Mouse (Mus musculus) lung, embryonic 14.5 days (tissue): Measurements from ENCODE around the gene 7420426K07Rik. TPM values are rescaled to one million over a fixed set of nuclear protein-coding genes. Genes with fewer than 3 reads are reported as not detected.
A peak's percentile ranks its signal among the peaks of the same experiment; 100 is the strongest.

Experiments
- ATAC-seq: fragments of 200-750 bp; cut with Nextera tagmentation; 2 replicates; pipeline ENCODE4 v1.8.0; 2017; ENCODE audit warnings: mild to moderate bottlenecking, moderate TSS enrichment, moderate library complexity; ENCODE audit not compliant: insufficient read depth
- DNase-seq: peaks from one replicate; pipeline ENCODE4 v3.0.0-alpha.2; 2015
- H3K27ac ChIP-seq: fragments of 300-500 bp; sonication (generic); 2 replicates; pipeline ENCODE4 v1.5.1; 2014; ENCODE audit warnings: low read depth, mild to moderate bottlenecking, moderate library complexity
- H3K27me3 ChIP-seq: fragments of 300-500 bp; sonication (generic); 2 replicates; pipeline ENCODE4 v1.6.1; 2014; ENCODE audit warnings: low read length, control low read depth; ENCODE audit not compliant: insufficient read depth
- H3K36me3 ChIP-seq: fragments of 300-500 bp; sonication (generic); 2 replicates; pipeline ENCODE4 v1.6.1; 2014; ENCODE audit warnings: control low read depth; ENCODE audit not compliant: insufficient read depth
- H3K4me1 ChIP-seq: fragments of 300-500 bp; sonication (generic); 2 replicates; pipeline ENCODE4 v1.6.1; 2014; ENCODE audit warnings: antibody characterized with exemption, control low read depth; ENCODE audit not compliant: insufficient read depth
- H3K4me2 ChIP-seq: fragments of 300-500 bp; sonication (generic); 2 replicates; pipeline ENCODE4 v1.6.1; 2014; ENCODE audit warnings: mild to moderate bottlenecking
- H3K4me3 ChIP-seq: fragments of 300-500 bp; sonication (generic); 2 replicates; pipeline ENCODE4 v1.5.1; 2014; ENCODE audit warnings: low read depth, low read length
- H3K9ac ChIP-seq: fragments of 300-500 bp; sonication (generic); 2 replicates; pipeline ENCODE4 v1.6.1; 2014
- H3K9me3 ChIP-seq: fragments of 300-500 bp; sonication (generic); 2 replicates; pipeline ENCODE4 v1.6.1; 2016; ENCODE audit warnings: low read depth, low read length, control low read depth
- CTCF ChIP-seq: IDR thresholded peaks from 2 replicates; pipeline ENCODE4 v1.5.1; 2016; ENCODE audit warnings: antibody characterized with exemption, low read depth
- WGBS: fragments of 180-500 bp; shearing (Covaris S2); extraction: QIAGEN DNeasy Blood & Tissue Kit; methylation state at CpG from one replicate; pipeline ENCODE4 v1.1.7; 2014; 5-methylcytosine and 5-hydroxymethylcytosine counted together
- polyA plus RNA-seq: library from polyadenylated mRNA; unstranded; fragments of >200 nt; fragmentation: Nextera tagmentation; extraction: Ambion mirVana; gene quantifications from 2 replicates; pipeline ENCODE4 v1.2.1, GENCODE M21; 2014

The 7420426K07Rik gene
- polyA plus RNA-seq, 1 experiment from 2014 or later = not detected

DNA sequence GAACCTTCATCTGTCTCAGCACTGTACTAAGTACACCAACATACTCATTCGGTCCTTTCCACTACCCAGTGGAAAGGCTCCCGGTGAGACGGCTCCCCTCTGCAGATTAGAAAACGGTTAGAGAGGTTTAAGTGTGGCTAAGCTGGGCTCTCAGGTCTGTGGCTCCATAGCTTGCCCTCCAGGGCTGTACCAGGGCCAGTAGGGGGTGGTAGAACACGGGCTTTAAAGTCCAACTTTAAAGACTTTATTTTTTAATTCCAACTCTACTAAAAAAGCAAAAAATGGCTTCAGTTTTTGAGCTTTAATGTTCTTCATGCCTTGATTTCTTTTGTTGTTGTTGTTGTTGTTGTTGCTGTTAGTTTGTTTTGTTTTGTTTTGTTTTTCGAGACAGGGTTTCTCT, 21.3 kb downstream of the 7420426K07Rik start:
- Histone ChIP-seq H3K4me1 (no peaks in the 10 kb centered on the region), H3K4me2 (no peak overlapping the region), H3K36me3 (no peaks in the 10 kb centered on the region), H3K27me3 (no peaks in the 10 kb centered on the region), H3K27ac (no peak overlapping the region), H3K9me3 (no peaks in the 10 kb centered on the region), H3K4me3 (no peak overlapping the region), H3K9ac (no peak overlapping the region)
- DNase-seq = no peak
- WGBS = 56% methylated on average over 6 of the region's 6 CpGs
- no peak for TF ChIP-seq CTCF
- ATAC-seq = no peak

GRCm38 (mm10) chr9:98929496-98929895, 26.6 kb downstream of the 7420426K07Rik start:
- no peak for ATAC-seq

GRCm38 (mm10) chr9:98932931-98933330, 30.0 kb downstream of the 7420426K07Rik start:
- H3K4me3 ChIP-seq = no peak overlapping the region
- no peaks in the 10 kb centered on the region for H3K4me1 ChIP-seq
- H3K27me3 ChIP-seq = no peaks in the 10 kb centered on the region; the same call in 1 of the 2 replicates
- 34% methylated on average over 6 of the region's 6 CpGs for WGBS
- no peak overlapping the region for H3K27ac ChIP-seq
- H3K36me3 ChIP-seq = no peaks in the 10 kb centered on the region
- no peak overlapping the region for H3K9ac ChIP-seq
- H3K4me2 ChIP-seq = no peak overlapping the region
- DNase-seq = no peak
- ATAC-seq = no peak
- TF ChIP-seq CTCF = no peak
- no peaks in the 10 kb centered on the region; the same call in 1 of the 2 replicates for H3K9me3 ChIP-seq

More at GRCm38 (mm10) chr9:98929496-98929895, 26.6 kb downstream of the 7420426K07Rik start:
- no peak overlapping the region for H3K4me2 ChIP-seq
- 93% methylated on average over 2 of the region's 2 CpGs for WGBS
- TF ChIP-seq CTCF = peak; percentile 52
- no peaks in the 10 kb centered on the region for H3K4me1 ChIP-seq
- no peaks in the 10 kb centered on the region; the same call in 1 of the 2 replicates for H3K9me3 ChIP-seq
- H3K27ac ChIP-seq = no peak overlapping the region
- no peak overlapping the region for H3K4me3 ChIP-seq
- no peak for DNase-seq
- H3K9ac ChIP-seq = no peak overlapping the region
- H3K36me3 ChIP-seq = no peaks in the 10 kb centered on the region
- H3K27me3 ChIP-seq = no peaks in the 10 kb centered on the region

DNA sequence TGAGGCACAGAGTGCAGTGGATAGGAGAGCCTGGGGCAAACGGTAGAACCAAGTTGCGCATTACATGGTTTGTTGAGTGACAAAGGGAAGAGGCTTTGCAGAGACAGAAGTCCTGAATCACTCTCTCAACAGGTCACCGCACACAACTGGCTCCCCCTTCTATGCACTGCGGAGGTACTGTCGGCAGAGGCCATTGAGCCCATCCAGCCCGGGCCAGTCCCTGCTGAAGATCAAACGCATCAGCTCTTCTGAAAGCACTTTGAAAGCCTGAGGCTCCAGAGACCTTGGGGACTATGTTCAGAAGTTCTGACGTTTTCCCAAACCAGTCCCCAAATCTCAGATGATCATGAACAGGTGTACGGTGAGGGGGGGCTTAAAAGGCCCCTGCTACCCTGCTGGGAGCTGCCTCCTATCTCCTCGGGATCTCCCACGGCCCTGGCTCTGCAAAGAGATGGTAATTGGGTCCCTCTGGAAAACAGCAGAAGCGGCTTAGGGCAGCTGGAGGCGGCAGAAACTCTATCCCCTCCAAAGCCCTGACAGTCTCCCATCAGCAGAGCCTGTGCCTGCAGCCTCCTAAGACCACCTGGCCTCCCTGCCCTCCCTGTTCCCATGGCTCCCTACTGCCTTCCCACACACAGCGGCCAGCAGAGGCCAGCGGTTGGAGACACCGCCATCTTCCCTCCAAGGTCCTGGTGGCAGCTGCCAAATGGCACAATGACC, 32.4 kb downstream of the 7420426K07Rik start:
- no peak overlapping the region for H3K4me3 ChIP-seq
- no peak overlapping the region for H3K4me2 ChIP-seq
- H3K4me1 ChIP-seq = no peaks in the 10 kb centered on the region
- no peak for TF ChIP-seq CTCF
- no peak for ATAC-seq
- H3K9ac ChIP-seq = no peak overlapping the region
- H3K27ac ChIP-seq = no peak overlapping the region
- DNase-seq = no peak
- H3K9me3 ChIP-seq = no peaks in the 10 kb centered on the region
- H3K27me3 ChIP-seq = no peaks in the 10 kb centered on the region; the same call in 1 of the 2 replicates
- WGBS = 23% methylated on average over 16 of the region's 16 CpGs
- no peaks in the 10 kb centered on the region for H3K36me3 ChIP-seq

DNA sequence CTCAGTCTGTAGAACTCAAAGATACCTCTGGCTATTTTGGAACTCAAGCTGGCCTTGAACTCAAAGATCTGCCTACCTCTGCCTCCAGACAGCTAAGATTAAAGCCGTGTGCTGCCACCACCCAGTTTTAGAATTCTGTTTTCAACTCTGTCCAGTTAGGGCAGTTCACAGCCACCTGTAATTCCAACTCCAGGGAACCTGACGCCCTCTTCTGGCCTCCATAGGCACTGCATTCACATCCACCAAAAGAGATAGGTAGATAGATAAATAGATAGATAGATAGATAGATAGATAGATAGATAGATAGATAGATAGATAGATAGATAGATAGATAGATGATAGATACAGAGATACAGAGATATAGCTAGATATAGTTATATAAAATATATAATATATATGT, 36.4 kb downstream of the 7420426K07Rik start:
- ATAC-seq = no peak
- Histone ChIP-seq H3K4me2 (no peak overlapping the region), H3K27me3 (no peaks in the 10 kb centered on the region; the same call in 1 of the 2 replicates), H3K27ac (no peak overlapping the region), H3K4me1 (no peaks in the 10 kb centered on the region), H3K36me3 (no peaks in the 10 kb centered on the region), H3K9ac (no peak overlapping the region), H3K4me3 (no peak overlapping the region), H3K9me3 (no peaks in the 10 kb centered on the region)
- 15% methylated on average over 2 of the region's 2 CpGs for WGBS
- DNase-seq = no peak
- TF ChIP-seq CTCF = peak; percentile 48

DNA sequence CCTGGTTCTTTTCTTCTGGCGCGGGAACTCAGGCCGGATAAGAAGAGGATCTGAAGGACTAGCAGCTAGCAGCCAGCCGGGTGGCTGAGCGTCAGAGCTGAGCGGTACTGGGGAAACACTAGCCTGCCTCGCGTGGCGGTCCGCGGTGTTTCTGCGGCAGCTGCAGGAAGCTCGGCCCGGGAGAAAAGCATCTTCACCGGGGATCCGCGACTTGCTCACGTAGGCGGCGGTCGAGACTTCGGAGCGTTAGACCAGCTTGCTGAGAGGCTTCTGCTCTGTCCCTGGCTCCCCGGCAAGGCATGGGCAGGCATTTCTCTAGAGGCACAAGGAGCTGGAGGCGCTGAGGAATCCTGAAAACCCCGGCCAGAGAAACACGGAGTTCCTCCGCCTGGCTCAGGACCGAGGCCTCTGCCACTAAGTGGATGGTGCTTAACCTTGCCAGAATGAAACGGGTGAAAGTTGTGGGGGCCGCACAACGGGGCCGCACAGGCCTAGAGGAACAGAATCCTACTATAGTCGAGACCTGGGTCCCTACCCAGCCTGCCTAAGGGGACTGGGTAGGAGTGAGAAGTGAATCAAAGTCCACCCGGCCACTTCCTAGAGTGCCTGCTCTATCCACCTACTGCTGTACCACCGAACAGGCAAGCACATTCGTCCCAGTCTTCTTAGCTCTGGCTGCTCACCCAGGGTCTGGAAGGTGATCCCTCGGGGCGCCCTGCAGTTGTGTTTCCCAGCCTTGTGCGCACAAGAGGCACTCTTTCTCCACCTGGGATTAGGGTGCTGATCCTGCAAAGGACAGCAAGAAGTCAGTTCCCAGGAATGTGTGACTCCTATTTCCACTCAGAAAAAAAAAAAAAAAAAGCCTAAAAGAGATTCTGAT, 49.5 kb downstream of the 7420426K07Rik start:
- WGBS = under 1% methylated on average over 40 of the region's 40 CpGs
- Histone ChIP-seq H3K4me3 (no peak overlapping the region), H3K9me3 (no peaks in the 10 kb centered on the region), H3K4me1 (peaks cover 6% of the 10 kb centered on the region; the same call in 1 of the 2 replicates), H3K27ac (no peak overlapping the region), H3K27me3 (peaks cover 80% of the 10 kb centered on the region), H3K36me3 (no peaks in the 10 kb centered on the region), H3K9ac (no peak overlapping the region), H3K4me2 (peak overlapping the region; percentile 28; the same call in 1 of the 2 replicates)
- DNase-seq = peak; percentile 39
- 0 out of 2 replicates have a peak, but pooled peaks have one; percentile 13 for TF ChIP-seq CTCF
- ATAC-seq = no peak

DNA sequence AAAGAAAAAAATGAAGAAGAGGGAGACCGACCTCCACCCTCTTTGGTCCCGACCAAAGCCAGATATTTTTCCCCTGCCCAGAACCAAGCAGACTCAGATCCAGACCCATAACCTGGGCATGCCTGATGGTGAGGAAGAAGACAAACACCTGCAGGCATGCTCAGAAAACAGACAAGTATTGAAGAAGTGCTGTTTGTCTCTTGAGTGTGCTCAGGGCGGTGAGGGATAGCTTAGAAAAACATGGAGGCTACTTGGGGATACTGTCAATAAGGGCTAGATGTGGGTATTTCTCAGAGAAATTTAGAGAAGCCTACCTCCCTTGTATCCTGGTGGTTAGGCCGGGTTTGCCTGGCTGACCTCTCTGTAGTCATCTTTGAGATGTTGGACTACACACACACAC, 50.4 kb downstream of the 7420426K07Rik start:
- Histone ChIP-seq H3K4me2 (no peak overlapping the region), H3K27me3 (peaks cover 88% of the 10 kb centered on the region), H3K27ac (no peak overlapping the region), H3K9me3 (no peaks in the 10 kb centered on the region), H3K4me1 (peaks cover 6% of the 10 kb centered on the region; the same call in 1 of the 2 replicates), H3K9ac (no peak overlapping the region), H3K36me3 (no peaks in the 10 kb centered on the region), H3K4me3 (no peak overlapping the region)
- ATAC-seq (no peak), DNase-seq (no peak)
- 6% methylated on average over 4 of the region's 4 CpGs for WGBS
- TF ChIP-seq CTCF = no peak
